Mouse (Mus musculus): ENCODE measurements around the gene 2610028H24Rik. TPM values are rescaled to one million over a fixed set of nuclear protein-coding genes. Genes with fewer than 3 reads are reported as not detected.

Gene 2610028H24Rik
- polyA plus RNA-seq, 1 experiment from 2014 or later: not detected

DNA sequence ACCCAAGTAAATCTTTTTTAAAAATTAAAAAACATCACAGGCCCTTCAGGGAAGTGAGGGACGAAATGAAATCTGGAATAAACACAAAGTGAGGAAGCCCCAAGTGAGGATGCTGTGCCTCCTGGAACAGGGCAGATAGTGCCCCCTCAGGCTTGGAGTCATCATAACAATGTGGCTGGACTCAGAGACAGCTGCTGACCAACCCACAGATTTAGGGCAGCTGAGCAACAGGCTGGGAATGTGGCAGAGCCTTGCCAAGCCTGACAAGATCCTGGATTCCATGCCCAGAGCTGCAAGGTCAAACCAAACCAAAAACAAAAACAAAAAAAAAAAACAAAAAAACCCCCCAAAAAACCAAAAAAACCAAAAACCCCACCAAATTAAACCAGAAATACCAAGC lies 12.4 kb downstream of the 2610028H24Rik start:
- Histone ChIP-seq H3K27ac (no peak overlapping the region), H3K4me1 (replicated peaks; ENCODE audit: insufficient read depth, low read length) (no peaks in the 10 kb centered on the region), H3K9ac (ENCODE audit: low read depth, low read length) (no peak overlapping the region), H3K9me3 (replicated peaks; ENCODE audit: low read length) (0 out of 2 replicates have a peak, but pooled peaks cover 3% of the 10 kb centered on the region), H3K4me3 (replicated peaks; ENCODE audit: low read depth, low read length) (no peak overlapping the region), H3K27me3 (ENCODE audit: insufficient read depth, low read length) (no peaks in the 10 kb centered on the region), H3K4me2 (ENCODE audit: low read length) (no peak overlapping the region), H3K36me3 (ENCODE audit: insufficient read depth, low read length) (no peaks in the 10 kb centered on the region)
- WGBS: 91% methylated on average over 1 of the region's 1 CpGs
- no peak for TF ChIP-seq CTCF (IDR thresholded peaks at IDR 0.05; ENCODE audit: low read depth)
- ATAC-seq (replicated peaks; ENCODE audit: low FRiP score, low read depth): no peak
- DNase-seq (ENCODE audit: low spot score): no peak

DNA sequence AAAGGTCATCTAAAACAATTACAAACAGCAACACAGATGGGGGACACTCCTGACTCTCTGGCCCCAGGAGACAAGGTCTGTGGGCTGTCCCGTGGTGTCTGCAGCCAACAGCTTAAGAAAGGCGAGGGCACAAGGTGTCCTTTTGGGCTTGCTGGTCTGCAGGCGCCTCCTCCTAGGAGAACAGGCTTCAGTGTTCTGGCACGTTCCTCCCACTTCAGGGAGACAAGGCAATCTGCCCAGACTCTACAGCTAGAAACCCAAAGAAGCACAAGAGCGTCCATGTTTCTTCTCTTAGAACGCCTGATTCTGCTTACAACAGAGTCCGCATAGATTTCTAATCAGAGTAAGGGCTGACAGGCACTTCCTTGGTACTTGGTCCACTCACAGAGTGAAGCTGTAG lies 13.4 kb downstream of the 2610028H24Rik start:
- DNase-seq (ENCODE audit: low spot score) (no peak), ATAC-seq (replicated peaks; ENCODE audit: low FRiP score, low read depth) (no peak)
- 0 out of 2 replicates have a peak, but pooled peaks cover 3% of the 10 kb centered on the region for H3K9me3 ChIP-seq (replicated peaks; ENCODE audit: low read length)
- H3K4me2 ChIP-seq (ENCODE audit: low read length): no peak overlapping the region
- no peaks in the 10 kb centered on the region for H3K27me3 ChIP-seq (ENCODE audit: insufficient read depth, low read length)
- TF ChIP-seq CTCF (IDR thresholded peaks at IDR 0.05; ENCODE audit: low read depth): no peak
- H3K36me3 ChIP-seq (ENCODE audit: insufficient read depth, low read length): no peaks in the 10 kb centered on the region
- 95% methylated on average over 7 of the region's 7 CpGs for WGBS
- H3K27ac ChIP-seq: no peak overlapping the region
- no peaks in the 10 kb centered on the region for H3K4me1 ChIP-seq (replicated peaks; ENCODE audit: insufficient read depth, low read length)
- H3K9ac ChIP-seq (ENCODE audit: low read depth, low read length): no peak overlapping the region
- no peak overlapping the region for H3K4me3 ChIP-seq (replicated peaks; ENCODE audit: low read depth, low read length)

DNA sequence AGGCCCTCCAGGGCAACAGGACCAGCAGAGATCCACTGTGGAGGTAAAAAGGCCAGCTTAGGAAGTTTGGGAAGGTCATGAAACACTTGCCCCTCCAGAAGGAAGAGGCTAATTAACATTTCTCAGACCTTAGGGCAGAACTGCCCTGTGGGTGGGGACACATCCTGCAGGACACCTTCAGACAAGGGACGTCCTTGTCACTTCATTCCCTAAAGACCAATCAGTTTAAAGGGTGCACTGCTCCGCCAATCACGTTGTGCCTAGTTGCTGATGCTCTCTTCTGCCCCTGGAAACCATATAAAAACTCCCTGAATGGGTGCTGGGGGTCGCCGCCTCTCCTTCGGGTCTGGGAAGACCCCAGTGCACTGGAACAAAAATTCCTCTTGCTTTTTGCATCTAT lies 13.8 kb downstream of the 2610028H24Rik start:
- Histone ChIP-seq H3K27me3 (ENCODE audit: insufficient read depth, low read length) (no peaks in the 10 kb centered on the region), H3K4me1 (replicated peaks; ENCODE audit: insufficient read depth, low read length) (no peaks in the 10 kb centered on the region), H3K4me3 (replicated peaks; ENCODE audit: low read depth, low read length) (no peak overlapping the region), H3K27ac (no peak overlapping the region), H3K9me3 (replicated peaks; ENCODE audit: low read length) (0 out of 2 replicates have a peak, but pooled peaks cover 3% of the 10 kb centered on the region), H3K36me3 (ENCODE audit: insufficient read depth, low read length) (no peaks in the 10 kb centered on the region), H3K9ac (ENCODE audit: low read depth, low read length) (no peak overlapping the region), H3K4me2 (ENCODE audit: low read length) (no peak overlapping the region)
- DNase-seq (ENCODE audit: low spot score) (no peak), ATAC-seq (replicated peaks; ENCODE audit: low FRiP score, low read depth) (no peak)
- no peak for TF ChIP-seq CTCF (IDR thresholded peaks at IDR 0.05; ENCODE audit: low read depth)
- WGBS: 92% methylated on average over 6 of the region's 6 CpGs

DNA sequence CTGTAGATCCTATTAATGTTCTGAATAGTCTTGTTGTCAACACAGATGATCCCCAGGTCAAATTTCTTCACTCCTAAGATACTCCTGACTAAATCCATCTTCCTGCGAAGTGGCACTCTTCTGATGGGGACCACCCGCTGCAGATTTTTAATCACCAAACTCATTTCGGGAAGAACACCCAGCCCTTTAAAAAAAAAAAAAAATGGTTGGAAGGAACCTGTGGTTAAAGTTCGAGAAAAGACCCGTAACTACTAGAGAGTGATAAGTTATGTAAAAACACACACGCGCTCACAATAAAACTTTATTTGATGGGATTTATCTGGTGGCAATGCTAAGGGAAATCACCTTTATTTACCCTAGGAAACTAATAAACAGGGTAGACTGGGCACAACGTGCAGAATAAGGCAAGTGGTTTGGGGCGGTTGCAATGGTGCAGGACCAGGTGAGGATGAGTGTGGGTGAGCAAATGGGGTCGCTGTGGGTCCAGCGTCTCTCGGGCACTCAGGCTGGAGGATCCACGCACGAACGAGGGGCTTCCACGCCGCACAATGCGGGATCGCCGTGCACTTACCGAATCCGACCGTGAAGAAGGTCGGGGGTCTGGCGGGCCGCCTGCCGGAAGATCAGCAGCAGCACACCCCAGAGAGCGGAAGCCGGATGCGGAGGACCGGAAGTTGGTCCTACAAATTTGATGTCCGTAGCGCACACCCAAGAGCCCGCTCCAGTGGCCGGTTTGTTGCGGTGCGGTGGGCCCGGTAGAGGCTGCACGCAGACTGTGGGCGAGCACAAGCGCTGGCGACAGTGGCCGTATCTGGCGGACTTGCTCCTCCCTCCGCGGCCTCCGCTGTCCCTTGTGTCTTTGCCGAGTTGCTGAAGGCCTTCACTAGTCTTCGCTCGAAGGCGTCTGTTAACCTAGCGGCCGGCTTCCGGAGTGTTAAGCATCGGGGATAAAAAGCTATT lies 19.6 kb downstream of the 2610028H24Rik start, which contains the start of the genes Mcm3ap and Ybey:
TSS of gene Mcm3ap (plus strand) at position 725 of the 960 bp plus-strand sequence.
TSS of gene Ybey (minus strand) at position 912 of the 960 bp plus-strand sequence.
- Histone ChIP-seq H3K9ac (ENCODE audit: low read depth, low read length) (peak within 1 kb of the TSS; percentile 80), H3K9me3 (replicated peaks; ENCODE audit: low read length) (no peaks in the 10 kb centered on the region), H3K36me3 (ENCODE audit: insufficient read depth, low read length) (peaks cover 24% of the 10 kb centered on the region; the same call in 1 of the 2 replicates), H3K4me3 (replicated peaks; ENCODE audit: low read depth, low read length) (peak within 1 kb of the TSS; percentile 61), H3K27me3 (ENCODE audit: insufficient read depth, low read length) (no peaks in the 10 kb centered on the region), H3K4me2 (ENCODE audit: low read length) (peak within 1 kb of the TSS; percentile 58), H3K27ac (peak within 1 kb of the TSS; percentile 80), H3K4me1 (replicated peaks; ENCODE audit: insufficient read depth, low read length) (no peaks in the 10 kb centered on the region)
- TF ChIP-seq CTCF (IDR thresholded peaks at IDR 0.05; ENCODE audit: low read depth): peak; percentile 54
- peak; percentile 93 for DNase-seq (ENCODE audit: low spot score)
- peak; percentile 97 for ATAC-seq (replicated peaks; ENCODE audit: low FRiP score, low read depth)
- 1% methylated on average over 55 of the region's 55 CpGs for WGBS

DNA sequence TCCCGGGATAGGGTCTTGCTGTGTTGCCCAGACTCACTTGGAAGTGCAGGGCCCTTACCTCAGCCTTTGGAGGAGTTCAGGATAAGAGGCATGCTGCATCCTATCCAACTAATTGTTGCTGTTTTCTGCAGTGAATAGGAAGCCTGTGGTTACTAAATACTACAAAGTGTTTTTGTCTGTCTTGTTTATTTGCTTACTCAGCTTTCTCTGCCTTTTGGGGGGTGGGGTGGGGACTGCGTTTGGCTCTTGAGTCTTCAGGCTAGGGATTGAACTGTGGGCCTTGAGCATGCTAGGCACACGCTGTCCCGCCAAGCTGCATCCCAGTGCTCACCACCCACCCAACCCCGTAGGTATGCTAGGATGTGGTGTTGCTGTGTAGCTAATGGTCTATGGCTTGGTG lies 24.9 kb downstream of the 2610028H24Rik start:
- WGBS: 88% methylated on average over 5 of the region's 5 CpGs

DNA sequence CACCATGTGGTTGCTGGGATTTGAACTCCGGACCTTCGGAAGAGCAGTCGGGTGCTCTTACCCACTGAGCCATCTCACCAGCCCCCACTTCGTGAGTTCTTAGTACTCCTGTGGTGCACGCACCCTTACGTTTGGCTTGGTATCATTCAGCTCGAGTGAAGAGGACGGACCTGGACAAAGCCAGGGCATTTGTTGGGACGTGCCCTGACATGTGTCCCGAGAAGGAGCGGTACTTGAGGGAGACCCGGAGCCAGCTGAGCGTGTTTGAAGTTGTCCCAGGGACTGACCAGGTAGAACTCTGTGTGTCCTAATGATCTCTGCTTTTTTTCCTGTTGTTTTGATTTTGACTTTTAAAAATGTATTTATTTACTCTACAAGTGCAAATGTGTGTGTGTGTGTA lies 32.0 kb downstream of the 2610028H24Rik start:
- no peak overlapping the region for H3K9ac ChIP-seq (ENCODE audit: low read depth, low read length)

More for the DNA sequence above, 24.9 kb downstream of the 2610028H24Rik start:
- TF ChIP-seq CTCF (IDR thresholded peaks at IDR 0.05; ENCODE audit: low read depth): no peak
- peaks cover 51% of the 10 kb centered on the region for H3K36me3 ChIP-seq (ENCODE audit: insufficient read depth, low read length)
- H3K4me1 ChIP-seq (replicated peaks; ENCODE audit: insufficient read depth, low read length): no peaks in the 10 kb centered on the region
- H3K4me3 ChIP-seq (replicated peaks; ENCODE audit: low read depth, low read length): no peak overlapping the region
- DNase-seq (ENCODE audit: low spot score) (no peak), ATAC-seq (replicated peaks; ENCODE audit: low FRiP score, low read depth) (no peak)
- H3K9me3 ChIP-seq (replicated peaks; ENCODE audit: low read length): no peaks in the 10 kb centered on the region
- no peak overlapping the region for H3K4me2 ChIP-seq (ENCODE audit: low read length)
- no peak overlapping the region for H3K9ac ChIP-seq (ENCODE audit: low read depth, low read length)
- no peaks in the 10 kb centered on the region for H3K27me3 ChIP-seq (ENCODE audit: insufficient read depth, low read length)
- H3K27ac ChIP-seq: no peak overlapping the region

More for the DNA sequence above, 32.0 kb downstream of the 2610028H24Rik start:
- Histone ChIP-seq H3K27me3 (ENCODE audit: insufficient read depth, low read length) (no peaks in the 10 kb centered on the region), H3K9me3 (replicated peaks; ENCODE audit: low read length) (no peaks in the 10 kb centered on the region), H3K4me1 (replicated peaks; ENCODE audit: insufficient read depth, low read length) (no peaks in the 10 kb centered on the region), H3K36me3 (ENCODE audit: insufficient read depth, low read length) (peaks cover 66% of the 10 kb centered on the region), H3K27ac (no peak overlapping the region), H3K4me3 (replicated peaks; ENCODE audit: low read depth, low read length) (no peak overlapping the region), H3K4me2 (ENCODE audit: low read length) (no peak overlapping the region)
- WGBS: 95% methylated on average over 13 of the region's 13 CpGs
- DNase-seq (ENCODE audit: low spot score) (no peak), ATAC-seq (replicated peaks; ENCODE audit: low FRiP score, low read depth) (no peak)
- TF ChIP-seq CTCF (IDR thresholded peaks at IDR 0.05; ENCODE audit: low read depth): no peak
